Mouse (Mus musculus) liver, postnatal 0 days (tissue): ENCODE measurements around the gene Phf21a. TPM values are rescaled to one million over a fixed set of nuclear protein-coding genes. Genes with fewer than 3 reads are reported as not detected.

Experiments
- ATAC-seq: fragments of 200-750 bp; cut with Nextera tagmentation; 2 replicates; pipeline ENCODE4 v1.8.0; 2017; ENCODE audit warnings: mild to moderate bottlenecking, moderate library complexity
- DNase-seq: peaks from one replicate; pipeline ENCODE4 v3.0.0-alpha.2; 2016
- H3K27ac ChIP-seq: fragments of 300-500 bp; sonication (generic); 2 replicates; pipeline ENCODE4 v1.5.1; 2014; ENCODE audit warnings: antibody characterized with exemption, moderate library complexity, mild to moderate bottlenecking, low read depth
- H3K27me3 ChIP-seq: fragments of 300-500 bp; sonication (generic); 2 replicates; pipeline ENCODE4 v1.6.1; 2014; ENCODE audit warnings: low read length, control low read depth, mixed read lengths; ENCODE audit not compliant: insufficient read depth
- H3K36me3 ChIP-seq: fragments of 300-500 bp; sonication (generic); replicated peaks from 2 replicates; pipeline ENCODE4 v1.6.1; 2014; ENCODE audit warnings: mild to moderate bottlenecking, control low read depth, low read length, moderate library complexity, mixed read lengths; ENCODE audit not compliant: insufficient read depth
- H3K4me1 ChIP-seq: fragments of 300-500 bp; sonication (generic); 2 replicates; pipeline ENCODE4 v1.6.1; 2014; ENCODE audit warnings: antibody characterized with exemption, mild to moderate bottlenecking, control low read depth; ENCODE audit not compliant: insufficient read depth
- H3K4me2 ChIP-seq: fragments of 300-500 bp; sonication (generic); 2 replicates; pipeline ENCODE4 v1.6.1; 2014; ENCODE audit warnings: low read depth, mild to moderate bottlenecking, low read length, moderate library complexity, mixed read lengths
- H3K4me3 ChIP-seq: fragments of 300-500 bp; sonication (generic); 2 replicates; pipeline ENCODE4 v1.5.1; 2014; ENCODE audit warnings: low read depth, low read length
- H3K9ac ChIP-seq: fragments of 300-500 bp; sonication (generic); replicated peaks from 2 replicates; pipeline ENCODE4 v1.6.1; 2014; ENCODE audit warnings: mild to moderate bottlenecking, moderate library complexity
- H3K9me3 ChIP-seq: fragments of 300-500 bp; sonication (generic); 2 replicates; pipeline ENCODE4 v1.6.1; 2016; ENCODE audit warnings: mild to moderate bottlenecking, control low read depth, low read length, mixed read lengths
- CTCF ChIP-seq: sonication (generic); IDR thresholded peaks from 2 replicates; pipeline ENCODE4 v1.5.1; 2016; ENCODE audit warnings: antibody characterized with exemption, low read depth
- EP300 ChIP-seq: IDR thresholded peaks from 2 replicates; pipeline ENCODE4 v1.6.1; 2016; ENCODE audit warnings: antibody characterized with exemption, low read depth, mild to moderate bottlenecking
- WGBS: fragments of 180-500 bp; shearing (Covaris S2); extraction: QIAGEN DNeasy Blood & Tissue Kit; methylation state at CpG from one replicate; pipeline ENCODE4 v1.1.7; 2014; ENCODE audit not compliant: insufficient replicate concordance; 5-methylcytosine and 5-hydroxymethylcytosine counted together
- polyA plus RNA-seq: library from polyadenylated mRNA; unstranded; fragments of >200 nt; fragmentation: Nextera tagmentation; extraction: Ambion mirVana; gene quantifications from 2 replicates; pipeline ENCODE4 v1.2.1, GENCODE M21; 2015

Gene Phf21a
- polyA plus RNA-seq, 1 experiment from 2014 or later, result 2.7 TPM

GRCm38 (mm10) chr2:92205010-92205639 lies 112.2 kb downstream of the Phf21a start:
- Histone ChIP-seq H3K27ac (no peak overlapping the region), H3K36me3 (no peaks in the 10 kb centered on the region), H3K9ac (no peak overlapping the region), H3K4me2 (no peak overlapping the region), H3K9me3 (no peaks in the 10 kb centered on the region), H3K4me3 (no peak overlapping the region), H3K4me1 (peaks cover 9% of the 10 kb centered on the region; the same call in 1 of the 2 replicates), H3K27me3 (no peaks in the 10 kb centered on the region)
- ATAC-seq (no peak), DNase-seq (no peak)
- TF ChIP-seq EP300, result no peak
- no peak for TF ChIP-seq CTCF
- WGBS, result 67% methylated on average over 5 of the region's 5 CpGs

GRCm38 (mm10) chr2:92210409-92210808 lies 117.5 kb downstream of the Phf21a start:
- no peaks in the 10 kb centered on the region for H3K4me1 ChIP-seq
- DNase-seq, result no peak
- no peak overlapping the region for H3K9ac ChIP-seq
- H3K36me3 ChIP-seq, result peaks cover 5% of the 10 kb centered on the region; the same call in 1 of the 2 replicates
- WGBS, result 78% methylated on average over 1 of the region's 1 CpGs
- H3K4me3 ChIP-seq, result no peak overlapping the region
- TF ChIP-seq CTCF (no peak), EP300 (no peak)
- H3K4me2 ChIP-seq, result no peak overlapping the region
- H3K27me3 ChIP-seq, result no peaks in the 10 kb centered on the region
- H3K9me3 ChIP-seq, result no peaks in the 10 kb centered on the region
- ATAC-seq, result no peak
- no peak overlapping the region for H3K27ac ChIP-seq

GRCm38 (mm10) chr2:92221431-92221830 lies 128.5 kb downstream of the Phf21a start:
- Histone ChIP-seq H3K4me3 (no peak overlapping the region), H3K36me3 (peaks cover 8% of the 10 kb centered on the region), H3K4me1 (no peaks in the 10 kb centered on the region), H3K27ac (no peak overlapping the region), H3K9me3 (no peaks in the 10 kb centered on the region), H3K4me2 (no peak overlapping the region), H3K27me3 (no peaks in the 10 kb centered on the region), H3K9ac (no peak overlapping the region)
- ATAC-seq, result no peak
- WGBS, result 77% methylated on average over 6 of the region's 6 CpGs
- TF ChIP-seq CTCF, result no peak
- no peak for TF ChIP-seq EP300
- no peak for DNase-seq

GRCm38 (mm10) chr2:92225592-92225991 lies 132.7 kb downstream of the Phf21a start:
- no peaks in the 10 kb centered on the region for H3K27me3 ChIP-seq
- H3K4me1 ChIP-seq, result no peaks in the 10 kb centered on the region
- no peaks in the 10 kb centered on the region for H3K9me3 ChIP-seq
- no peak overlapping the region for H3K4me3 ChIP-seq
- peaks cover 8% of the 10 kb centered on the region for H3K36me3 ChIP-seq
- WGBS, result 52% methylated on average over 1 of the region's 1 CpGs
- no peak for TF ChIP-seq EP300
- no peak for TF ChIP-seq CTCF
- no peak overlapping the region for H3K9ac ChIP-seq
- no peak overlapping the region for H3K4me2 ChIP-seq
- ATAC-seq (no peak), DNase-seq (no peak)
- H3K27ac ChIP-seq, result no peak overlapping the region

- Histone ChIP-seq H3K27me3 (no peaks in the 10 kb centered on the region), H3K27ac (no peak overlapping the region), H3K4me3 (no peak overlapping the region), H3K9me3 (no peaks in the 10 kb centered on the region), H3K4me1 (no peaks in the 10 kb centered on the region), H3K36me3 (peaks cover 17% of the 10 kb centered on the region), H3K9ac (no peak overlapping the region), H3K4me2 (no peak overlapping the region)
- DNase-seq, result no peak
- 81% methylated on average over 9 of the region's 9 CpGs for WGBS
- TF ChIP-seq CTCF (no peak), EP300 (no peak)
- no peak for ATAC-seq
Observed at GRCm38 (mm10) chr2:92229973-92230372, 137.1 kb downstream of the Phf21a start.

- no peak for ATAC-seq
- H3K9ac ChIP-seq, result no peak overlapping the region
- peaks cover 24% of the 10 kb centered on the region for H3K36me3 ChIP-seq
Observed at GRCm38 (mm10) chr2:92231706-92232105, 138.8 kb downstream of the Phf21a start.

More at GRCm38 (mm10) chr2:92231706-92232105, 138.8 kb downstream of the Phf21a start:
- no peak for DNase-seq
- no peaks in the 10 kb centered on the region for H3K4me1 ChIP-seq
- TF ChIP-seq CTCF (no peak), EP300 (no peak)
- no peak overlapping the region for H3K4me2 ChIP-seq
- H3K4me3 ChIP-seq, result no peak overlapping the region
- no peaks in the 10 kb centered on the region for H3K9me3 ChIP-seq
- no peak overlapping the region for H3K27ac ChIP-seq
- no peaks in the 10 kb centered on the region for H3K27me3 ChIP-seq
